Mouse (Mus musculus): Measurements from ENCODE around the gene Gm9945. TPM values are rescaled to one million over a fixed set of nuclear protein-coding genes. Genes with fewer than 3 reads are reported as not detected.

Gm9945 gene
- not detected in 2 replicates for total RNA-seq (2023)

DNA sequence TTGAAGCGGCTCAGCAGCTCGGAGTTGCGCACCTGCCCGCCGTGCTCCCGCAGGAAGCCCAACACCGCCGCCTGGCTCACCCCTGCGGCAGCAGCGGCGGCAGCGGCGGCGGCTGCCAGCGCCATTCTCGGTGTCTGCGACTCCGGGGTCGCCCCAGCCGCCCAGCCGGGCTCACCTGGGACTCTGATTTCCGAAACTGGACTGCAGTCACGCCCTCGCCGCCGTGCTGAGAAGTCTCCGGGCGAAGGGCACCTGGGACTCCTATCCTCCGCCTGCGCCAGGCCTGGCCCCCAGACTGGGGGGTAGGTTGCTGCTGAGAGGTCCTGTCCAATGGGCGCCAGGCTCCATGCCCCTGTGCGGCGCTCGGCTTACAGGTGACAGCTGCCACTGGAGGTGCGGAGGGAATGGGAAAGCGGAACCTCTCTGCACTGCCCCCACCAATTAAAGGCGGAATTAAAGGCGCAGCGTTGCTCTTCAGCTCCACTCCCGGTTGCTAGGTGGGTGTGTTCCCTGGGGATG is at the start of gene Gm9945, which contains the start of gene Sowaha:
Gene Gm9945 (plus strand): TSS at position 384 of the 519 bp plus-strand sequence.
Gene Sowaha (minus strand): TSS at position 492 of the 519 bp plus-strand sequence.

GRCm38 (mm10) chr11:53430670-53431346 is 49.2 kb upstream of the Gm9945 start, which contains the start of the genes Uqcrq and Gdf9:
TSS of gene Uqcrq (minus strand) at chr11:53430831.
TSS of gene Gdf9 (plus strand) at chr11:53431023.

GRCm38 (mm10) chr11:53456474-53457371 is 23.2 kb upstream of the Gm9945 start, which contains the start of the genes Gm10447 and Shroom1:
TSS of gene Gm10447 (minus strand) at chr11:53457110.
TSS of gene Shroom1 (plus strand) at chr11:53457205.

DNA sequence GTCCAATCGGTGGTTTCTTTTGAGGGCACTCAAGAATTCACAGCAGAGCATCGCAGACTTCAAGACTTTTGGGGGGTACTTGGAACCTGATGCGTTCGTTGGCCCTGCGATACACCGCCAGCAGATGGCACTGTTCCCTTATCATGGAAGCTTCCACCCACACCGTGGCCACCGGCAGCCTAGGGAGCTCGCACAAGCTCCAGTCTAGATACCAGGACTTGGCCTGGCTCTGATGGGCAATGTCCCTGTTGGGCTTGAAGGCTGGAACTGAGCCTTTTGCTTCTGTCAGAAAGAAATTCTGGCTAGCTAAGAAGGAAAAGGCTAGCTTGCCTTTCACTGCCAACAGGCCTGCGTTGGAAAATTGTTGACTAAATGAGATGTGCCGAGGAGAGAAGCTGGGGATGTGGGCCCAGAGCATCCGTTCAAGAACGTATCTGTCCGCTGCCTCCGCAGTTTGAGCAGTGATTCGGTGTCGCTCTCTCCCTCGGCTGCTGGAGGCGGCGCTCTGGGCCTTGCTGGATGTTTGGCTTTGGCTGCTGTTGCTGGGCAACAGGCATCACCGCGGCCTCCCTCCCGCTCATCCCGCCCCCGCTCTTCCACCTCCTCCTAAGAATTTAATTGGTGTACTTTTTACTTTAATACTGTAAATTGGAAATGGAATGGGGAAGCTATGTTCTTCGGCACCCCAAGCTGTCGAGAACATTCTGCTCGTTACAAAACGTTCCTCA is 9.8 kb upstream of the Gm9945 start, which contains the start of gene Gm9837:
Gene Gm9837 (minus strand): TSS at position 512 of the 728 bp plus-strand sequence.

DNA sequence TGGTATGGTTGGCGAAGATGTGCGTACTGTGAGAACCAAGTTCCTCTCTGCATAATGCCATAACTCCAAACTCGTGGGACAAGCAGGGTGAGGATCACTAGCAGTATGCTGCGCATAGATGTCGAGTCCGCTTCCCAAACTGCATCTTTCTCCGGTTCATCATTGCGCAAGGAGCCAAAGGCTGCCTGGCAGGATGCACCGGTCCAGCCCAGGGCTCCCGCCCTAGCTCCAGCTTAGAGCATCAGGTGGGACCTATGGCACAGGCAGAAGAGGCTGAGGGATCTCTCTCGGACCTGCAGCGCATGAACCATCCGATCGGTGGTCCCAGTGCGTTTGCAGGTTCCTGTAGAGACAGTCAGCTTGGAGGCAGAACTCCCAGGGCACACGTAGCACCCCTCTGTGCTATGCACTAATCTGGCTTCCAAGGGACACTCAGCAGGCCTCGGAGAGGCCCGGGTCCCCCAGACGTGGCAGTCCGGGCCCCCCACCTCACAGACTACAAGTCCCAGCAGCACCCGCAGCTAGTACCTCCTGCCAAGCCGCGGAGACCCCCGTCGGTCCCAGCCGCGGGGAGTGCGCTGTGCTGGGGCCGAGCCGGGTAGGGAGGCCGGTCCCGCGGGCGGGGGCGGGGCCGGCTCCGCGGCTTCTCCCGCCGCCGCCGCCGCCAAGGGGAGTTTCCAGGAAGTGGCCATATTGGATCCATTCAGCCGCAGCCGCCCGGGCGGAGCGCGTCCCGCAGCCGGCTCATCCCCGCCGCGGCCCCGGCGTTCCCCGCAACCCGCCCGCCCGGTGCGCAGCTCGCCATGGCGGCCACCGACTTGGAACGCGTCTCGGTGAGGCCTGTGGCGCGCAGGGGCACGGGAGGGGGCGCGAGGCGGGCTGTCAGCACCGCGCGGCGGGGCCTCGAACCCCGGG is 39.5 kb downstream of the Gm9945 start, which contains the start of gene Sept8:
Gene Sept8 (plus strand): TSS at position 51 of the 915 bp plus-strand sequence.

Other genes with a start within 250 kb of the Gm9945 start
- gene Hspa4, start 179.7 kb upstream of the Gm9945 start, total RNA-seq (2023): 63.6 and 79.8 TPM in 2 replicates
- 8.5 and 9.8 TPM in 2 replicates for gene Zcchc10, start 155.5 kb upstream of the Gm9945 start, total RNA-seq (2023)
- 155 and 192 TPM in 2 replicates for gene Aff4, start 129.3 kb upstream of the Gm9945 start, total RNA-seq (2023)
- not detected in 2 replicates for gene Leap2, start 57.0 kb upstream of the Gm9945 start, total RNA-seq (2023)
- 200 and 202 TPM in 2 replicates for gene Uqcrq, start 49.3 kb upstream of the Gm9945 start, total RNA-seq (2023)
- 0.36 and 0.44 TPM in 2 replicates for gene Gdf9, start 49.1 kb upstream of the Gm9945 start, total RNA-seq (2023)
- not detected in 2 replicates for gene Gm10447, start 23.1 kb upstream of the Gm9945 start, total RNA-seq (2023)
- 0.41 and 0.47 TPM in 2 replicates for gene Shroom1, start 23.0 kb upstream of the Gm9945 start, total RNA-seq (2023)
- not detected in 2 replicates for gene Gm9837, start 9.7 kb upstream of the Gm9945 start, total RNA-seq (2023)
- not detected in 2 replicates for gene Sowaha, start 108 bp downstream of the Gm9945 start, total RNA-seq (2023)
- 2.0 and 3.2 TPM in 2 replicates for gene Sept8, start 39.1 kb downstream of the Gm9945 start, total RNA-seq (2023)
- gene Kif3a, start 87.2 kb downstream of the Gm9945 start, total RNA-seq (2023): 2.0 and 2.2 TPM in 2 replicates
- not detected in 2 replicates for gene Il4, start 138.5 kb downstream of the Gm9945 start, total RNA-seq (2023)
- not detected in 2 replicates for gene Il13, start 154.5 kb downstream of the Gm9945 start, total RNA-seq (2023)
- gene Rad50, start 227.2 kb downstream of the Gm9945 start, total RNA-seq (2023): 9.0 and 9.3 TPM in 2 replicates
- gene Il5, start 240.6 kb downstream of the Gm9945 start, total RNA-seq (2023): not detected in 2 replicates